Mouse (Mus musculus): ENCODE results near the gene Pcgf3. TPM values are rescaled to one million over a fixed set of nuclear protein-coding genes. Genes with fewer than 3 reads are reported as not detected.
"Not testable (repeated sequence)": the region's sequence is repeated elsewhere in the genome, so short reads cannot be mapped to it uniquely, and the experiment has no call there.

Pcgf3 gene
- polyA plus RNA-seq, 1 experiment from 2014 or later, result 28.2 TPM

DNA sequence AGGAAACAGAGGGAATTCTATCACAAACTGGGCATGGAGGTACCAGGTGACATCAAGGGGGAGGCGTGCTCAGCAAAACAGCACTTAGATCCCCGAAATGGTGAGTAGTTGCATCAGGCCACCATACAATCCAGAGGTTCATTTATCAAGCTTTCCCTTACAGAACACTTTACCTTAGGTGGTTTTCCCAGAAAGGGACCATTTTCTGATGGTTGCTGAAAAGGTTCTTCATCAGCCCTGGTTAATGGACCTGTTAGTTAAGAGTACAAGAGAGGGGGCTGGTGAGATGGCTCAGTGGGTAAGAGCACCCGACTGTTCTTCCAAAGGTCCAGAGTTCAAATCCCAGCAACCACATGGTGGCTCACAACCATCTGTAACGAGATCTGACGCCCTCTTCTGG, 25.1 kb downstream of the Pcgf3 start:
- peaks cover 74% of the 10 kb centered on the region for H3K36me3 ChIP-seq (ENCODE audit: control insufficient read depth, insufficient read depth, low read length)
- 99% methylated on average over 3 of the region's 5 CpGs for WGBS
- not testable (repeated sequence) for H3K9ac ChIP-seq (ENCODE audit: low read depth, low read length)

GRCm38 (mm10) chr5:108501573-108501972, 40.5 kb downstream of the Pcgf3 start:
- Histone ChIP-seq H3K9ac (ENCODE audit: low read depth, low read length) (no peak overlapping the region), H3K9me3 (ENCODE audit: control insufficient read depth, low read length) (no peaks in the 10 kb centered on the region), H3K27ac (ENCODE audit: low read depth, low read length) (no peak overlapping the region), H3K4me1 (ENCODE audit: control insufficient read depth, insufficient read depth, low read length) (no peaks in the 10 kb centered on the region), H3K4me3 (ENCODE audit: low read length) (no peak overlapping the region), H3K4me2 (replicated peaks; ENCODE audit: low read depth, low read length) (no peak overlapping the region), H3K27me3 (ENCODE audit: control insufficient read depth, insufficient read depth, low read length) (no peaks in the 10 kb centered on the region), H3K36me3 (ENCODE audit: control insufficient read depth, insufficient read depth, low read length) (peaks cover 86% of the 10 kb centered on the region)
- WGBS, result 83% methylated on average over 1 of the region's 1 CpGs
- no peak for ATAC-seq (ENCODE audit: low FRiP score, low TSS enrichment)

More for the DNA sequence above, 25.1 kb downstream of the Pcgf3 start:
- not testable (repeated sequence) for ATAC-seq (ENCODE audit: low FRiP score, low TSS enrichment); H3K4me1 ChIP-seq (ENCODE audit: control insufficient read depth, insufficient read depth, low read length); H3K27ac ChIP-seq (ENCODE audit: low read depth, low read length); H3K4me3 ChIP-seq (ENCODE audit: low read length); H3K4me2 ChIP-seq (replicated peaks; ENCODE audit: low read depth, low read length); H3K27me3 ChIP-seq (ENCODE audit: control insufficient read depth, insufficient read depth, low read length); H3K9me3 ChIP-seq (ENCODE audit: control insufficient read depth, low read length)

GRCm38 (mm10) chr5:108502286-108502685, 41.3 kb downstream of the Pcgf3 start:
- 89% methylated on average over 18 of the region's 18 CpGs for WGBS
- Histone ChIP-seq H3K4me3 (ENCODE audit: low read length) (no peak overlapping the region), H3K4me2 (replicated peaks; ENCODE audit: low read depth, low read length) (no peak overlapping the region), H3K27me3 (ENCODE audit: control insufficient read depth, insufficient read depth, low read length) (no peaks in the 10 kb centered on the region), H3K36me3 (ENCODE audit: control insufficient read depth, insufficient read depth, low read length) (peaks cover 79% of the 10 kb centered on the region), H3K27ac (ENCODE audit: low read depth, low read length) (no peak overlapping the region), H3K9me3 (ENCODE audit: control insufficient read depth, low read length) (no peaks in the 10 kb centered on the region), H3K9ac (ENCODE audit: low read depth, low read length) (no peak overlapping the region), H3K4me1 (ENCODE audit: control insufficient read depth, insufficient read depth, low read length) (no peaks in the 10 kb centered on the region)
- no peak for ATAC-seq (ENCODE audit: low FRiP score, low TSS enrichment)

DNA sequence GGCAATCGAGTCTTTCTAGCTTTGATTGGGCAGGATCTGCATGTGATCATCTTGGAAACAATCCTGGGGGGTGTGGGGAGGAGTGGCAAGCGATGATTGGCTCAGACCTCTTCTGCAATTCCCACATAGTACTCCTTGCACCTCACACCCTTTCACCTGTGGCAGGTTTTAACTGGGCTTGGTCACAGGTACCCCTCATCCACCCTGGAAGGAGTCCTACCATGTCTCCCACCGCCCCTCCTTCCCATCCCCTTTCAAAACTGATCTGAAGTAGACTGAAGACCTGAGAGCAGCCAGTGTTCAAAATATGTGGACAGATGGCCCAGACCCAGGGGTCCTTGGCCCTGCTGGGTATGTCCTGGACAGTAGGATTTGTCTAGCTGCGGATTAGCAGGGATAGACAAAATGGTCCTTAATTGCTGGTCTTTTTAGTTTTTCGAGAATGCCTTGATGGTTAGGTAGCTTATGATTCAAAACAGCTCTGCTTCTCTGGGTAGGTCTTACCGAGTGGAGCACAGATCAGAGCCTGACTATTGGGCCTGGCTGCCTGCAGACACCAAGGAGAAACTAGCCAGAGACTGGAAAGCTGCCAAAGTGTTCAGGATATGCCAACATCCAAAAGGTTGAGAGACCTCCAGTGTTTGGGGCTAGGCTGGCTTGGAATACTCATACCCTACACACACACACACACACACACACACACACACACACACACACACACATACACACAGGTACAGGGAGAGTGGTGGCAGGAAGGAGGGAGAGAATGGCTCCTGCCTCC, 54.7 kb downstream of the Pcgf3 start:
- H3K4me2 ChIP-seq (replicated peaks; ENCODE audit: low read depth, low read length), result no peak overlapping the region
- H3K27me3 ChIP-seq (ENCODE audit: control insufficient read depth, insufficient read depth, low read length), result no peaks in the 10 kb centered on the region
- H3K4me1 ChIP-seq (ENCODE audit: control insufficient read depth, insufficient read depth, low read length), result no peaks in the 10 kb centered on the region
- ATAC-seq (ENCODE audit: low FRiP score, low TSS enrichment), result no peak
- H3K36me3 ChIP-seq (ENCODE audit: control insufficient read depth, insufficient read depth, low read length), result no peaks in the 10 kb centered on the region
- H3K9me3 ChIP-seq (ENCODE audit: control insufficient read depth, low read length), result no peaks in the 10 kb centered on the region
- H3K27ac ChIP-seq (ENCODE audit: low read depth, low read length), result no peak overlapping the region
- no peak overlapping the region for H3K9ac ChIP-seq (ENCODE audit: low read depth, low read length)
- H3K4me3 ChIP-seq (ENCODE audit: low read length), result no peak overlapping the region
- WGBS, result 73% methylated on average over 6 of the region's 6 CpGs

DNA sequence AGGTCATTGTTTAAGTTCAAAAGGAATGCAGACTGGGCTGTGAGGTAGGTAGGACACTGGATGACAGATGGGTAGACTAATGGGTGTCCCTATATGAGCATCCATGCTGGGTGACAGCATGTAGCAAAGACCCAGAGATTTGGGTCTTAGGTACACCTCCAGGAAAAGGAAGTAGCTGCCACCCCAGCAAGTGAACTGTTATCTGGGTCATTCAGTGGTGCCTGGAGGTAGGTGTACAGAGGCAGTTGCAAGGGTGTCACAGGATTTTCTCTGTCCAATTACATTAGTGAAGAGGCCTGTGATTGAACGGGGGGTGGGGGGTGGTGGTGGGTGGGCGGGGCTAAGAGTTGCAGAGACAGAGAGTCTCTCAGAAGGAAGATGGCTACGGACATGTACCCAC, 55.6 kb downstream of the Pcgf3 start:
- H3K4me1 ChIP-seq (ENCODE audit: control insufficient read depth, insufficient read depth, low read length), result no peaks in the 10 kb centered on the region
- 95% methylated on average over 3 of the region's 3 CpGs for WGBS
- H3K9me3 ChIP-seq (ENCODE audit: control insufficient read depth, low read length), result no peaks in the 10 kb centered on the region
- no peak overlapping the region for H3K4me2 ChIP-seq (replicated peaks; ENCODE audit: low read depth, low read length)
- H3K27ac ChIP-seq (ENCODE audit: low read depth, low read length), result no peak overlapping the region
- H3K36me3 ChIP-seq (ENCODE audit: control insufficient read depth, insufficient read depth, low read length), result no peaks in the 10 kb centered on the region
- H3K27me3 ChIP-seq (ENCODE audit: control insufficient read depth, insufficient read depth, low read length), result no peaks in the 10 kb centered on the region
- no peak for ATAC-seq (ENCODE audit: low FRiP score, low TSS enrichment)
- H3K4me3 ChIP-seq (ENCODE audit: low read length), result no peak overlapping the region
- no peak overlapping the region for H3K9ac ChIP-seq (ENCODE audit: low read depth, low read length)

DNA sequence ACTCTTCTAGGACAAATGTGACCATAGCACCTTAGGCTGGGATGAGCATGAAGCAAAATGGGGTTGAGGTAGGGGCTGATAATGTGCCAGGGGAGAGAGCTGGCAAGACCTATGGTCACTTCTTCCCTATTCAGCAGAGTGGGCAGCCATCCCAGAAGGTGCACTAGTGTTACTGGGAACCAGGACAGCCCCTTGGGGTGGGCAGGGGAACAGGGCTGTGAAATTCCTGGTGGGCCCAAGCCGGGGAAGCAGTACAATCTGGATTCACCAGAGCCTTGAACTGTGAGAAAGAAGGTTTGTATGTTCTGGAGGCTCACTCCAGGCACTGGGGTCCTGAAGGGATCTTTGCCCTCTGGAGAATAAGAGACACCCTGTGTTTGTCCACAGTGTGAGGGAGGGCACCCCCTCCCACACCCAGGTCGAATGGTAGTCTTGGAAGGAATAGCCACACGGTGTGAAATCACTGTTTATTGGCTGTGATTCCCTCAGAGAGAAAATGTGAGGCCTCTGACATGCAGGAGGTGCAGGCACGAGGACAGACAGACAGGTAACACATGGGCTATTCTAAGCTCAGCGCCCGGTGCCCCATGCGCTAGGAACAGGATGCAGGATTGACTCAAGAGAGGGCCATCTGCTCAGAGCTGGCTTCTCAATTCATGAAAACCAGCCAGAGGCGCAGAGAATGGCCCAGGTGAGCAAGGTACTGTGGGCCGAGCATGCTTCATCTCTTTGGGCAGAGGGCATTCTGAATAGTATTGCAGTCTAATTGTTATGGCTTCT, 57.3 kb downstream of the Pcgf3 start:
- no peak for ATAC-seq (ENCODE audit: low FRiP score, low TSS enrichment)
- Histone ChIP-seq H3K4me3 (ENCODE audit: low read length) (no peak overlapping the region), H3K4me1 (ENCODE audit: control insufficient read depth, insufficient read depth, low read length) (no peaks in the 10 kb centered on the region), H3K27ac (ENCODE audit: low read depth, low read length) (no peak overlapping the region), H3K4me2 (replicated peaks; ENCODE audit: low read depth, low read length) (no peak overlapping the region), H3K27me3 (ENCODE audit: control insufficient read depth, insufficient read depth, low read length) (no peaks in the 10 kb centered on the region), H3K9me3 (ENCODE audit: control insufficient read depth, low read length) (no peaks in the 10 kb centered on the region), H3K36me3 (ENCODE audit: control insufficient read depth, insufficient read depth, low read length) (no peaks in the 10 kb centered on the region), H3K9ac (ENCODE audit: low read depth, low read length) (no peak overlapping the region)
- 72% methylated on average over 9 of the region's 9 CpGs for WGBS

- no peaks in the 10 kb centered on the region for H3K27me3 ChIP-seq (ENCODE audit: control insufficient read depth, insufficient read depth, low read length)
- no peaks in the 10 kb centered on the region for H3K36me3 ChIP-seq (ENCODE audit: control insufficient read depth, insufficient read depth, low read length)
- no peak overlapping the region for H3K4me2 ChIP-seq (replicated peaks; ENCODE audit: low read depth, low read length)
- no peak overlapping the region for H3K9ac ChIP-seq (ENCODE audit: low read depth, low read length)
- no peak overlapping the region for H3K27ac ChIP-seq (ENCODE audit: low read depth, low read length)
- no peak for ATAC-seq (ENCODE audit: low FRiP score, low TSS enrichment)
- no peak overlapping the region for H3K4me3 ChIP-seq (ENCODE audit: low read length)
- no peaks in the 10 kb centered on the region for H3K4me1 ChIP-seq (ENCODE audit: control insufficient read depth, insufficient read depth, low read length)
- 79% methylated on average over 5 of the region's 5 CpGs for WGBS
- no peaks in the 10 kb centered on the region for H3K9me3 ChIP-seq (ENCODE audit: control insufficient read depth, low read length)
These were observed 57.9 kb downstream of the Pcgf3 start for GRCm38 (mm10) chr5:108518951-108519350.

DNA sequence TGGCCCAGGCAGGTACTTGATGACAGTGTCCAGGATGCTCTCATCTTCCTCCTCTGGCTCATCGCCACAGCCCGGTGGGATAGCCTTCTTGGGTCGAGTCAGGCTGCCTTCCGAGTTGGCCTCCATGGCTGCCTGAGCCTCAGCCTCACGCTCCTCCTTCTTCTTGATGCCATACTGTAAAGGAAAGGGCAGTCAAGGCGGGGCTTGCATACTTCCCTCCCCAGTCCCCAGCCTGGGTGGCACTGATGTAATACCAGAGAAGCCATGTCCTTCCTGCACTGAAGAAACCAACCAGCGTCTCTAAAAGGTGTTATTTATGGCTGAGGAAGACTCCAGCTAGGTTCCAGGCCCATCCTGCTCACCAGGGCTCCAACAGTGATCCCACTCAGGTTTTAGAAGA, 59.1 kb downstream of the Pcgf3 start:
- H3K4me1 ChIP-seq (ENCODE audit: control insufficient read depth, insufficient read depth, low read length), result no peaks in the 10 kb centered on the region
- H3K27ac ChIP-seq (ENCODE audit: low read depth, low read length), result no peak overlapping the region
- no peak for ATAC-seq (ENCODE audit: low FRiP score, low TSS enrichment)
- 81% methylated on average over 7 of the region's 7 CpGs for WGBS
- H3K36me3 ChIP-seq (ENCODE audit: control insufficient read depth, insufficient read depth, low read length), result no peaks in the 10 kb centered on the region
- H3K27me3 ChIP-seq (ENCODE audit: control insufficient read depth, insufficient read depth, low read length), result peaks cover 3% of the 10 kb centered on the region; the same call in 1 of the 2 replicates
- no peak overlapping the region for H3K4me3 ChIP-seq (ENCODE audit: low read length)
- no peak overlapping the region for H3K9ac ChIP-seq (ENCODE audit: low read depth, low read length)
- H3K9me3 ChIP-seq (ENCODE audit: control insufficient read depth, low read length), result no peaks in the 10 kb centered on the region
- H3K4me2 ChIP-seq (replicated peaks; ENCODE audit: low read depth, low read length), result no peak overlapping the region

GRCm38 (mm10) chr5:108521016-108521415, 60.0 kb downstream of the Pcgf3 start:
- 45% methylated on average over 2 of the region's 2 CpGs for WGBS
- Histone ChIP-seq H3K9me3 (ENCODE audit: control insufficient read depth, low read length) (no peaks in the 10 kb centered on the region), H3K4me1 (ENCODE audit: control insufficient read depth, insufficient read depth, low read length) (no peaks in the 10 kb centered on the region), H3K27ac (ENCODE audit: low read depth, low read length) (no peak overlapping the region), H3K9ac (ENCODE audit: low read depth, low read length) (no peak overlapping the region), H3K4me2 (replicated peaks; ENCODE audit: low read depth, low read length) (no peak overlapping the region), H3K27me3 (ENCODE audit: control insufficient read depth, insufficient read depth, low read length) (peaks cover 3% of the 10 kb centered on the region; the same call in 1 of the 2 replicates), H3K36me3 (ENCODE audit: control insufficient read depth, insufficient read depth, low read length) (no peaks in the 10 kb centered on the region), H3K4me3 (ENCODE audit: low read length) (no peak overlapping the region)
- no peak for ATAC-seq (ENCODE audit: low FRiP score, low TSS enrichment)

All from kidney, embryonic 14.5 days (tissue).